Mouse (Mus musculus): Measurements from ENCODE around the gene Ppt1. TPM values are rescaled to one million over a fixed set of nuclear protein-coding genes. Genes with fewer than 3 reads are reported as not detected.

Ppt1 gene
- polyA plus RNA-seq, 1 experiment, result 235 TPM

GRCm38 (mm10) chr4:122831888-122832287, 4.2 kb upstream of the Ppt1 start:
- 7% methylated on average over 1 of the region's 1 CpGs for WGBS
- no peak overlapping the region for H3K27ac ChIP-seq (ENCODE audit: insufficient read depth, low read depth, low read length)
- TF ChIP-seq CTCF (IDR thresholded peaks at IDR 0.05; ENCODE audit: insufficient read depth, low read depth, low read length), result no peak
- TF ChIP-seq POLR2A (IDR thresholded peaks at IDR 0.05; ENCODE audit: insufficient read depth, low read depth, low read length), result no peak
- H3K4me3 ChIP-seq (ENCODE audit: insufficient read depth, low read depth, low read length), result no peak overlapping the region
- peaks cover 5% of the 10 kb centered on the region for H3K4me1 ChIP-seq (ENCODE audit: control insufficient read depth, insufficient read depth, low read length)

- H3K4me1 ChIP-seq (ENCODE audit: control insufficient read depth, insufficient read depth, low read length), result peaks cover 10% of the 10 kb centered on the region
- TF ChIP-seq CTCF (IDR thresholded peaks at IDR 0.05; ENCODE audit: insufficient read depth, low read depth, low read length), result no peak
- no peak for TF ChIP-seq POLR2A (IDR thresholded peaks at IDR 0.05; ENCODE audit: insufficient read depth, low read depth, low read length)
- WGBS, result 0% methylated on average over 7 of the region's 7 CpGs
- H3K4me3 ChIP-seq (ENCODE audit: insufficient read depth, low read depth, low read length), result peak overlapping the region; percentile 57
- H3K27ac ChIP-seq (ENCODE audit: insufficient read depth, low read depth, low read length), result no peak overlapping the region; the same call in 1 of the 2 replicates
These were observed 347 bp downstream of the Ppt1 start for GRCm38 (mm10) chr4:122836403-122836775.

- Histone ChIP-seq H3K27ac (ENCODE audit: insufficient read depth, low read depth, low read length) (no peak overlapping the region), H3K4me1 (ENCODE audit: control insufficient read depth, insufficient read depth, low read length) (peaks cover 10% of the 10 kb centered on the region), H3K4me3 (ENCODE audit: insufficient read depth, low read depth, low read length) (no peak overlapping the region; the same call in 1 of the 2 replicates)
- 41% methylated on average over 6 of the region's 6 CpGs for WGBS
- no peak for TF ChIP-seq POLR2A (IDR thresholded peaks at IDR 0.05; ENCODE audit: insufficient read depth, low read depth, low read length)
- TF ChIP-seq CTCF (IDR thresholded peaks at IDR 0.05; ENCODE audit: insufficient read depth, low read depth, low read length), result no peak
These were observed 1.2 kb downstream of the Ppt1 start for GRCm38 (mm10) chr4:122837180-122837730.

- peaks cover 10% of the 10 kb centered on the region for H3K4me1 ChIP-seq (ENCODE audit: control insufficient read depth, insufficient read depth, low read length)
- no peak overlapping the region for H3K27ac ChIP-seq (ENCODE audit: insufficient read depth, low read depth, low read length)
- TF ChIP-seq POLR2A (IDR thresholded peaks at IDR 0.05; ENCODE audit: insufficient read depth, low read depth, low read length), result no peak
- TF ChIP-seq CTCF (IDR thresholded peaks at IDR 0.05; ENCODE audit: insufficient read depth, low read depth, low read length), result no peak
- H3K4me3 ChIP-seq (ENCODE audit: insufficient read depth, low read depth, low read length), result no peak overlapping the region
- WGBS, result 67% methylated on average over 2 of the region's 2 CpGs
These were observed 2.0 kb downstream of the Ppt1 start for GRCm38 (mm10) chr4:122837994-122838393.

GRCm38 (mm10) chr4:122838416-122838815, 2.4 kb downstream of the Ppt1 start:
- Histone ChIP-seq H3K4me1 (ENCODE audit: control insufficient read depth, insufficient read depth, low read length) (peaks cover 10% of the 10 kb centered on the region), H3K4me3 (ENCODE audit: insufficient read depth, low read depth, low read length) (no peak overlapping the region), H3K27ac (ENCODE audit: insufficient read depth, low read depth, low read length) (no peak overlapping the region)
- TF ChIP-seq POLR2A (IDR thresholded peaks at IDR 0.05; ENCODE audit: insufficient read depth, low read depth, low read length) (no peak), CTCF (IDR thresholded peaks at IDR 0.05; ENCODE audit: insufficient read depth, low read depth, low read length) (no peak)
- 43% methylated on average over 1 of the region's 1 CpGs for WGBS

- no peak overlapping the region for H3K27ac ChIP-seq (ENCODE audit: insufficient read depth, low read depth, low read length)
- H3K4me3 ChIP-seq (ENCODE audit: insufficient read depth, low read depth, low read length), result no peak overlapping the region
- no peak for TF ChIP-seq POLR2A (IDR thresholded peaks at IDR 0.05; ENCODE audit: insufficient read depth, low read depth, low read length)
- TF ChIP-seq CTCF (IDR thresholded peaks at IDR 0.05; ENCODE audit: insufficient read depth, low read depth, low read length), result no peak
- WGBS, result 54% methylated on average over 13 of the region's 13 CpGs
- no peaks in the 10 kb centered on the region for H3K4me1 ChIP-seq (ENCODE audit: control insufficient read depth, insufficient read depth, low read length)
These were observed 12.1 kb downstream of the Ppt1 start for GRCm38 (mm10) chr4:122848150-122848621.

- H3K27ac ChIP-seq (ENCODE audit: insufficient read depth, low read depth, low read length), result no peak overlapping the region
- H3K4me1 ChIP-seq (ENCODE audit: control insufficient read depth, insufficient read depth, low read length), result no peaks in the 10 kb centered on the region
- TF ChIP-seq POLR2A (IDR thresholded peaks at IDR 0.05; ENCODE audit: insufficient read depth, low read depth, low read length) (no peak), CTCF (IDR thresholded peaks at IDR 0.05; ENCODE audit: insufficient read depth, low read depth, low read length) (no peak)
- no peak overlapping the region for H3K4me3 ChIP-seq (ENCODE audit: insufficient read depth, low read depth, low read length)
These were observed 15.5 kb downstream of the Ppt1 start for GRCm38 (mm10) chr4:122851535-122851934.

GRCm38 (mm10) chr4:122853691-122854090, 17.6 kb downstream of the Ppt1 start:
- Histone ChIP-seq H3K4me1 (ENCODE audit: control insufficient read depth, insufficient read depth, low read length) (no peaks in the 10 kb centered on the region), H3K4me3 (ENCODE audit: insufficient read depth, low read depth, low read length) (no peak overlapping the region), H3K27ac (ENCODE audit: insufficient read depth, low read depth, low read length) (no peak overlapping the region)
- TF ChIP-seq CTCF (IDR thresholded peaks at IDR 0.05; ENCODE audit: insufficient read depth, low read depth, low read length) (no peak), POLR2A (IDR thresholded peaks at IDR 0.05; ENCODE audit: insufficient read depth, low read depth, low read length) (no peak)
- 47% methylated on average over 2 of the region's 2 CpGs for WGBS

GRCm38 (mm10) chr4:122854770-122855169, 18.7 kb downstream of the Ppt1 start:
- H3K4me3 ChIP-seq (ENCODE audit: insufficient read depth, low read depth, low read length), result no peak overlapping the region
- WGBS, result 96% methylated on average over 4 of the region's 4 CpGs
- no peak overlapping the region for H3K27ac ChIP-seq (ENCODE audit: insufficient read depth, low read depth, low read length)
- H3K4me1 ChIP-seq (ENCODE audit: control insufficient read depth, insufficient read depth, low read length), result peaks cover 3% of the 10 kb centered on the region
- TF ChIP-seq POLR2A (IDR thresholded peaks at IDR 0.05; ENCODE audit: insufficient read depth, low read depth, low read length) (no peak), CTCF (IDR thresholded peaks at IDR 0.05; ENCODE audit: insufficient read depth, low read depth, low read length) (no peak)
